Mouse (Mus musculus): ENCODE measurements around the gene Gm7544.
"Not testable (repeated sequence)": the region's sequence is repeated elsewhere in the genome, so short reads cannot be mapped to it uniquely, and the experiment has no call there.

Gm7544 gene

GRCm38 (mm10) chr1:82955913-82956312 lies at the start of gene Gm7544:
Gm7544 (minus strand) TSS chr1:82956013.
- not testable (repeated sequence) for DNase-seq

DNA sequence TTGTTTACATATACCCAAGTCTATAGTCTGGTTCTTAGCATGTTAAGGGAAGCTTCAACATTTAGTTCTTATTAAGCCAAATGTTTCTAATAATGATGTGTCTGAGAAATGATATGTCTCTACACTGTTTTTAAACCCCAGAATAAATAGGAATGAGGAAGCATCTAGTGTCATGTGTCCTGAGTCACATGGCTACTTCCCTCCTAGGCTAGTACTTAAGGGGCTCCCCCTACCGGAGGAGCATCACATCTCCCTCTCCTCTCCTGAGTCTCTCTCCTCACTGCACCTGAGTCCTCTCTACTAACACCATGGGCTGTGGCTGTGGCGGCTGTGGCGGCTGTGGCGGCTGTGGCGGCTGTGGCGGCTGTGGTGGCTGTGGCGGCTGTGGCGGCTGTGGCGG lies 44.5 kb upstream of the Gm7544 start, which contains the start of gene Gm47959:
Gene Gm47959, plus strand, starts transcription at position 243 of the 400 bp plus-strand sequence.
- DNase-seq: not testable (repeated sequence)

DNA sequence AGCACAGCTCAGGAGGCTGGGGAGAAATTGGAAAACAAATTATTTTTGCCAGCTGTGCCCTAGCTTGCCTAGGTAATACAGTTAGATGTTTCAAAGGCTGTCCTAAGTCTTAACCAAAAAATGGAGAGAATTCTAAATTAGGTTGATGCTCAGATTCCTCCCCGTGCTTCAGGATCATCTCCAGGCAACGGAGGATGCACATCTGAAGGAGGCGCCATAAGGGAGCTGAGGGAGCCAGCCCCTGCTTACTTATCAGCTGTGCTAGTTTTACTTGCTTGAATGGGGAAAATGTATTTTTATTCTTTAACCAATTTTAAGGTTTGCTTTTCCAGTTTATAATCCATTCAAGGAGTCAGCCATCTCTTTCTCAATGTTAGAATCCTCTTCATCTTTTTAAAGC lies 38.1 kb upstream of the Gm7544 start:
- DNase-seq: no peak

- no peak for DNase-seq
Measured at GRCm38 (mm10) chr1:82992093-82992492, 36.3 kb upstream of the Gm7544 start.

GRCm38 (mm10) chr1:82991596-82991995 lies 35.8 kb upstream of the Gm7544 start:
- DNase-seq: no peak

DNA sequence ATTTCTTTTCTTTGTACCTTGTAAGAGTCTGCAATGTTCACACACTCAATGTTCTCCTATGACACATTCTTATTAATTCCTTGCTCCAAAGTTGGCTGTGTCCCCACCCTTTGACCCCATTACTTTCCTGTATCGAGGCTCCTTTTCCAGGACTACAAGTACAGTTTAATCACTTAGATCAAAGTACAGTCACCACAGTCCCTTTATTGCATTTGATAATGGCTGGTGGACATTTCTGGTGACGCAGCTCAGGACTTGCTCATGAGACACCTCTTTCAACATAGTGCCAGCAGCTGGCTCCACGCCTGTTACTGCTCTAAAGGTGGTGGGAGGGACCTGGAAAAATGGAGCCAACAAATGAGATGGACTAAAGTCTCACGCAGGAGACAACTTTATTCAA lies 35.2 kb upstream of the Gm7544 start:
- no peak for DNase-seq

DNA sequence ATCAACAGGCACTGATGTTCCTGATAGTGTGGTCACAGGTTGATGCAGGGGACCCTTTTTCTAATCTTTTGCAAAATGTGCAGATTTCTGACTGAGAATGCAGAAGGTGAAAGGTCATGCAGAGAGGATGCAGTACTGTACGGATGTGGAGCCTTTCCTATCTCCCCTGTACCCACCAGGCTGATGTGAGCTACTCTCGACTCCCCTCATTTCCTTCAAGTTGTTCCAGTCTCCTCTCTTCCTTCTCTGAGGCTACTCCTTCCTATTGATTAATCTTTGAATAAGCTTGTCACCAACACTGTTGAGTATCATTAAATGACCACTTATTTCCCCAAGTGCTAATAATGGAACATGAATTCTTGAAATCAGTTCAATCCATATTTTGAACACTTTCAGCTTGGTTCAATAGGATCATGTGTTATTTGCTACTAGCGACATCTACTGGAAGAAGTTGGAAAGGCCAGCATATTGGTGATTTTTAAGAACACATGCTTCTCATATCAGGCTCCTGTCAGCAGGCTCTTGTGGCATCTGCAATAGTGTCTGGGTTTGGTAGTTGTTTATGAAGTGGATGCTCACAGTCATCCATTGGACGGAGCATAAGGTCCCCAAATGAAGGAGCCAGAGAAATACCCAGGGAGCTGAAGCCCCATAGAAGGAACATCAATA lies 31.9 kb upstream of the Gm7544 start:
- DNase-seq: peak; percentile 23 to 53

GRCm38 (mm10) chr1:82986738-82987137 lies 30.9 kb upstream of the Gm7544 start:
- DNase-seq: no peak

GRCm38 (mm10) chr1:82977840-82978239 lies 22.0 kb upstream of the Gm7544 start:
- no peak for DNase-seq

DNA sequence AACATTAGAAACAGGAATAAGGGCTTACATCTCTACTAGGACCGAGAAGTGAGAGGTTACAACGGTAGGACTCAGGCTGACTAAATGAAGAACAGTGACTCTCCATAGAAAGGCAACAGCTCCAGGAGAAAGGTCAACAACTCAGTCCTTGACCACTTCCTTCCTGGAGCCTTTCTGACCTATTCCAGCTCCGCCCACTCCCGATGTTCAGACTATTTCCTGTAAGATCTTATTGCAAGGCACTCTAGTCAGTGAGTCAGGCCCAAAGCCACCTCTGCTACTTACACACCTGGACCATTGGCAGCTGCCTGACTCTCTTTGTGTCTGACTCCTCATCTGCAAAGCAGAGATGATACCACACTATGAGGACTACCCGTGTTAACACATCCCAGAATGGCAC lies 19.9 kb upstream of the Gm7544 start:
- no peak for DNase-seq

DNA sequence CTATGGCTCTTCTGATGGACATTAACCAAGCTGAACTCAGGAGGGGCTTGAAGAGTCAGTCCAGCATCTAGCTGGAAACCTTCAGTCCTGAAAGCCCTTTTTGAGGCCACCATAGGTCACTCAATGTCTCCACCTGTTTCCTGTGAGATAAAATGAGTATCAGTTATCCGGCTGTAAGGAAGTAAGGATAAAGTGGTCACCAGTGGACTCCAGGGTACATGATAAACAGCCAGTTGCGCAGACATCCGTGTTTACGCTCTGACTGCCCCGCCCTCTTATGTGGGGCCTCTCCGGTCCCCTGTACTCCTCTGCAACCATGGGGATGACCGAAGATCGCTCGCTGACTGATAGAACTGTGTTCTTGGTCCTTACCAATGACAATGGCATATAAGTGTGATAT lies 18.5 kb upstream of the Gm7544 start:
- no peak for DNase-seq

DNA sequence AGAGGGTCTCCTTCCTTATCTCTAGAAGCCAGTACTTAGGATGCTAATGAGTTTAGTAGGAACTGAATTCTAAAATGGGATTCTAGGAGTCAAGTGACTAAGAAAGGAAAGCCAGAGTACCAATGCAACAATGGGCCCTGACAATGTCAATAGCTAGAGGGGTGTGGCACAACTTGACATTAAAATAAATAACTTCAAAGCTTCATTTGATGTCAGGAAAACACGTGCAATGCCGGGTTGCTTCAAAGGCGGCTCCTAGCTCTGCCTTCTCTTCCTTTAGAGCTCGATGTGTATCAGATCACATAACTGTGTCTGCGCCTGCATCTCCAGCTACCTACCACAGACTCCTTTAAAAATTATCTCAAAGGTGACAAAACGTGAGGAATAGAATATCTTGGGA lies 18.1 kb upstream of the Gm7544 start:
- no peak for DNase-seq

DNA sequence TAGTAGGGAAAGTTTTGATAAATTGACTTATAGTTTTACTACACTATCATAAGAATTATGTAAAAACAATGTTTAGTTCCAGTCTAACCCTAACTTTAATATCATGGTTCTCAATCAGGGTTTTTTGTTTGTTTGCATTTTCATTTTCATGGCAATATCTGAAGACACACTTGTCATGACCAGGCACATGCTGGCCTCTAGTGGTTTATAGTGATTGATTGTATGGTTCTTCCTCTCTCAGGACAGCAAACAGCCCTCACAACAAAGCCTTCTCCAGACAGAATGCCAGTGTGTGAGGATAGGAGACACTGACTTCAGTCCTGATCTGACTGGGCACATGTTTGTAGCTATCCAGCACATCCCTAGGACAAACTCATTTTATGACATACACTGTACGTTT lies 17.4 kb upstream of the Gm7544 start:
- no peak for DNase-seq

DNA sequence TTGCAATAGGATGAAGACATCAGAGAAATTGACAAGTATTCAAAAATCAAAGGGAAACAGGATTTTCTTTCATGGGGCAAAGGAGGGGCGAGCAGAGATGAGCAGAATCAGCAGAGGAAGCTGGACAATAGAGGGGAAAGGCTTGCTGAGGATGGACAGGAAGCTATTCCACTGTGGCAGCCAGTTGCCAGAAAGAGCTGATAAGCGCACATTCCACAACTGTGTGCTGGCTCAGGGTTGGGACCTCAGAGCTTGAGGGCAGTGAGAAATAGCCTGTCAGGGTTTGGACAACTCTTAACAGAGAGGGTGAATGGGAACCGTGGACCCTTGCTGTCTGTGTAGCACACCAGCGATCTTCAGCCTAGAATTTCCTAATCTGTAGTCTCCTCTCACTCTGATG lies 16.2 kb upstream of the Gm7544 start:
- no peak for DNase-seq

- DNase-seq: no peak
Measured at GRCm38 (mm10) chr1:82966413-82966812, 10.6 kb upstream of the Gm7544 start.

- no peak for DNase-seq
Measured at GRCm38 (mm10) chr1:82959870-82960385, 4.1 kb upstream of the Gm7544 start, which contains the start of gene Gm47955. Gm47955 (plus strand) TSS chr1:82960286.

DNA sequence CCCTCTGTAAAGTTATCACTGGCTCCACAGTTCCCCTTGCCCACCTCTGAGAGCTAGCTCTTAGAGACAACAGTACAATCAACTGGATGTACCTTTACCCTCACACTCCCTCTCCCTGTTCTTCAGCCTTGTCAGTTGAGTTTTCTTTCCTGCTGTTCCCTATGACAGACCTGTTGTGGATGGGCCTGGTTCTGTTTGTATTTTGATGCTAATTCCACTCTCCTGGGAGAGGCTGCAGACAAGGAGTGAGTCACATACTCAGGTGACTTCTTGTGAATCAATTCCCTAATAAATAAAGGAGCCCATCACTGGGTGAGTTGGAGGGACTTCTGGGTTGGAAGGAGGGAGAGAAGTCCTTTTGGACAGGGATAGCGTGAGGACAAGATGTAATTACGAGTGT lies 7.2 kb downstream of the Gm7544 start:
- DNase-seq: no peak

- DNase-seq: not testable (repeated sequence)
Measured at GRCm38 (mm10) chr1:82946029-82946428, 9.8 kb downstream of the Gm7544 start.

DNA sequence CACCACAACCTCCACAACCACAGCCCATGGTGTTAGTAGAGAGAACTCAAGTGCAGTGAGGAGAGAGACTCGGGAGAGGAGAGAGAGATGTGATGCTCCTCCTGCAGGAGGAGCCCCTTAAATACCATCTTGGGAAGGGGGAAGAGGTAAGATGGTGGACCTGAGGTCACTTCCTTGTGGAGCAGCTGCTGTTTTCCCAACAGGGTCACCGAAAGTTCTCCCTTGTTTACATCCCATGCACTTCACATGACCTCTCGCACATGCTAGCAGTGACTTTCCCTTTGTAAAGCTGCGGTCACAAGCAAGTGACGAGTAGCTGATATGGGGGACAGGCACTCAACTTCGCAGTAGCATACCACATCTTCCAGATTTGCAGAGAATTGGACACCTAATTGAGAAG lies 12.5 kb downstream of the Gm7544 start, which contains the start of gene A030003K21Rik:
Gene A030003K21Rik, minus strand, starts transcription at position 94 of the 400 bp plus-strand sequence.
- not testable (repeated sequence) for DNase-seq

- DNase-seq: not testable (repeated sequence)
Measured at GRCm38 (mm10) chr1:82942505-82942904, 13.3 kb downstream of the Gm7544 start.

- DNase-seq: no peak
Measured at GRCm38 (mm10) chr1:82938666-82939065, 17.1 kb downstream of the Gm7544 start.

- not testable (repeated sequence) for DNase-seq
Measured at GRCm38 (mm10) chr1:82931326-82931725, 24.5 kb downstream of the Gm7544 start, which contains the start of gene Gm6217. Gm6217 (minus strand) TSS chr1:82931399.

- not testable (repeated sequence) for DNase-seq
Measured at GRCm38 (mm10) chr1:82930558-82930957, 25.3 kb downstream of the Gm7544 start.

DNA sequence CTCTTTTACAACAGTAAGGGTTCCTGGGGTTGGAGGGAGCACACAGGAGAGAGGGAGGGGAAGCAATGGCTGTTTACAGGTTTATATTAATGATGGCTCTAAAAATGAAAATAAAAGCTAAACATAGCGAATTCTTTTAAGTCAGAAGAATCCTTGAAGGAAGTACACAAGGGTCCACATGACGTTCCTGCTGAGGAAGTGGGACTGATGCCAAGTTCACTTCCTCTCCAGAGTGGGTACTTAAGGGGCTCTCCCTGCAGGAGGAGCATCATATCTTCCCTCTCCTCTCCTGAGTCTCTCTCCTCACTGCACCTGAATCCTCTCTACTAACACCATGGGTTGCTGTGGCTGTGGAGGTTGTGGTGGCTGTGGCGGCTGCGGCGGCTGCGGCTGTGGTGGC lies 31.2 kb downstream of the Gm7544 start, which contains the start of gene A030014E15Rik:
Gene A030014E15Rik, plus strand, starts transcription at position 268 of the 400 bp plus-strand sequence.
- DNase-seq: no peak

Data from cerebellum, adult 18-20 months (tissue).